Mouse (Mus musculus): ENCODE measurements around the gene Asic4.

Gene Asic4

GRCm38 (mm10) chr1:75502945-75503650, 52.9 kb downstream of the Asic4 start:
- DNase-seq (ENCODE audit: low spot score), result no peak

- no peak for DNase-seq (ENCODE audit: low spot score)
Observed at GRCm38 (mm10) chr1:75503651-75503980, 53.4 kb downstream of the Asic4 start.

GRCm38 (mm10) chr1:75504256-75505045, 54.2 kb downstream of the Asic4 start:
- no peak for DNase-seq (ENCODE audit: low spot score)

GRCm38 (mm10) chr1:75505159-75505955, 55.1 kb downstream of the Asic4 start:
- no peak for DNase-seq (ENCODE audit: low spot score)

- DNase-seq (ENCODE audit: low spot score), result no peak
Observed at GRCm38 (mm10) chr1:75505956-75506831, 56.0 kb downstream of the Asic4 start, which contains the start of gene Obsl1. Gene Obsl1 (minus strand): TSS chr1:75506452.

- DNase-seq (ENCODE audit: low spot score), result no peak
Observed at GRCm38 (mm10) chr1:75507006-75507405, 56.8 kb downstream of the Asic4 start, which contains the start of gene Inha. Gene Inha (plus strand): TSS chr1:75507077.

- DNase-seq (ENCODE audit: low spot score), result no peak
Observed at GRCm38 (mm10) chr1:75509586-75509985, 59.4 kb downstream of the Asic4 start.

- DNase-seq (ENCODE audit: low spot score), result no peak
Observed at GRCm38 (mm10) chr1:75510154-75510553, 59.9 kb downstream of the Asic4 start.

GRCm38 (mm10) chr1:75511437-75512210, 61.4 kb downstream of the Asic4 start:
- no peak for DNase-seq (ENCODE audit: low spot score)

- DNase-seq (ENCODE audit: low spot score), result no peak
Observed at GRCm38 (mm10) chr1:75512550-75512949, 62.3 kb downstream of the Asic4 start.

GRCm38 (mm10) chr1:75516703-75517380, 66.6 kb downstream of the Asic4 start:
- DNase-seq (ENCODE audit: low spot score), result no peak

GRCm38 (mm10) chr1:75517984-75518383, 67.7 kb downstream of the Asic4 start:
- DNase-seq (ENCODE audit: low spot score), result no peak

GRCm38 (mm10) chr1:75518427-75518826, 68.2 kb downstream of the Asic4 start:
- no peak for DNase-seq (ENCODE audit: low spot score)

GRCm38 (mm10) chr1:75519576-75519975, 69.3 kb downstream of the Asic4 start:
- DNase-seq (ENCODE audit: low spot score), result no peak

- peak; percentile 89 for DNase-seq (ENCODE audit: low spot score)
Observed at GRCm38 (mm10) chr1:75521321-75522031, 71.2 kb downstream of the Asic4 start, which contains the start of gene Stk11ip. Gene Stk11ip (plus strand): TSS chr1:75521529.
